Mouse (Mus musculus): ENCODE measurements around the gene Insl6. TPM values are rescaled to one million over a fixed set of nuclear protein-coding genes. Genes with fewer than 3 reads are reported as not detected.

Insl6 gene
- polyA plus RNA-seq, 1 experiment from 2014 or later, result 0.91 TPM

DNA sequence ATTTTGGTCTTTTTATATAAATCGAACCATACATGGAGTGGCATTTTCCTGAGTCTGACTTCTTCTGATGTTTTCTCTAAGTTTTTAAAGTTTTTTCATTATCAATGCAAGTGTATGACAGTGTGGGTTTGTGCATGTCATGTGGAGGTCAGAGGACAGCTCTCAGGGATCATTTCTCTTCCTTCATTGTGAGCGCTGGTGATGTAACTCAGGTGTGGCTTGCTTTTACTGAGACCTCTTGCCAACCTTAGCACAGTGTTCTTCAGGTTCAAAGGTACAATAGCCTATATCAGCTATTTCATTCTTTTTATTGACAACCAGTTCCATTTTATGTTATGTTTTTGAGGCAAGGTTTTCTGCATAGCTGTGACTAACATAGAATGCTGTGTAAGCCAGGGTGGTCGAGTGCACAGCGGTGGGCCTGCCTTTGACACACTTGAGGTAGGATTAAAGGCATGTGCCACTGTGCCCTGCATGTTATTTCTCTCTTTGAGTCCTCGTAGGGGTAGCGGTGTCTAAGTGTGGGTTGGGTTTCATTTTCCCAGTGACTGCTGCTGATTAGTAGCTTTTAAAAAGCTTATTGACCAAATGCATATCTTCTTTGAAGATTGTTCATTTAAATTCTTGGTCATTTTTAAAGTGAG is 46.1 kb downstream of the Insl6 start:
- Histone ChIP-seq H3K9ac (ENCODE audit: low read depth, low read length) (no peak overlapping the region), H3K4me3 (ENCODE audit: low read depth, low read length) (no peak overlapping the region), H3K4me2 (ENCODE audit: low read depth, low read length) (no peak overlapping the region), H3K4me1 (ENCODE audit: control insufficient read depth, low read depth, low read length) (no peaks in the 10 kb centered on the region), H3K36me3 (ENCODE audit: control insufficient read depth, insufficient read depth) (peaks cover 29% of the 10 kb centered on the region), H3K27me3 (ENCODE audit: control insufficient read depth, insufficient read depth, low read depth, low read length) (no peaks in the 10 kb centered on the region), H3K9me3 (replicated peaks; ENCODE audit: control insufficient read depth, low read length) (no peaks in the 10 kb centered on the region), H3K27ac (ENCODE audit: low read length) (no peak overlapping the region)
- WGBS (ENCODE audit: insufficient replicate concordance), result 84% methylated on average over 6 of the region's 6 CpGs
- no peak for ATAC-seq (ENCODE audit: low read depth)

DNA sequence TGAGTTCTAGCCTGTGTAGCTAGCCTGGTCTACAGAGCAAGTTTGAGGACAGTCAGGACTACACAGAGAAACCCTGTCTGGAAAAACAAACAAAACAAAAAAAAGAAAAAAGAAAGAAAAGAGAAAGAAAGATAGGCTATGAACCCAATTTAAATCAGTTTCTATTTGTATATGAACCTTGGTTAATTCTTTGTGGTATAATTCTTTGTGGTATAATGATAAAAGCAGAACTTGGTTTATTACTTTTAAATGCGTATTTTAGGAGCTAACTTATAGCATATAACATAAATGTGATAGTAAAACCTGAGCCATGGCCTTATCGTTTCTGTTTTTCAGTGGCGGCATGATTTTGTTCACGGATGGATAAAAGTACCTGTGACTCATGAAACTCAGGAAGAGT is 48.7 kb downstream of the Insl6 start:
- no peak overlapping the region for H3K4me2 ChIP-seq (ENCODE audit: low read depth, low read length)
- H3K27ac ChIP-seq (ENCODE audit: low read length), result no peak overlapping the region
- H3K4me1 ChIP-seq (ENCODE audit: control insufficient read depth, low read depth, low read length), result peaks cover 2% of the 10 kb centered on the region; the same call in 1 of the 2 replicates
- no peak overlapping the region for H3K4me3 ChIP-seq (ENCODE audit: low read depth, low read length)
- peaks cover 18% of the 10 kb centered on the region for H3K36me3 ChIP-seq (ENCODE audit: control insufficient read depth, insufficient read depth)
- H3K27me3 ChIP-seq (ENCODE audit: control insufficient read depth, insufficient read depth, low read depth, low read length), result no peaks in the 10 kb centered on the region
- ATAC-seq (ENCODE audit: low read depth), result no peak
- no peak overlapping the region for H3K9ac ChIP-seq (ENCODE audit: low read depth, low read length)
- H3K9me3 ChIP-seq (replicated peaks; ENCODE audit: control insufficient read depth, low read length), result no peaks in the 10 kb centered on the region
- 97% methylated on average over 4 of the region's 4 CpGs for WGBS (ENCODE audit: insufficient replicate concordance)

DNA sequence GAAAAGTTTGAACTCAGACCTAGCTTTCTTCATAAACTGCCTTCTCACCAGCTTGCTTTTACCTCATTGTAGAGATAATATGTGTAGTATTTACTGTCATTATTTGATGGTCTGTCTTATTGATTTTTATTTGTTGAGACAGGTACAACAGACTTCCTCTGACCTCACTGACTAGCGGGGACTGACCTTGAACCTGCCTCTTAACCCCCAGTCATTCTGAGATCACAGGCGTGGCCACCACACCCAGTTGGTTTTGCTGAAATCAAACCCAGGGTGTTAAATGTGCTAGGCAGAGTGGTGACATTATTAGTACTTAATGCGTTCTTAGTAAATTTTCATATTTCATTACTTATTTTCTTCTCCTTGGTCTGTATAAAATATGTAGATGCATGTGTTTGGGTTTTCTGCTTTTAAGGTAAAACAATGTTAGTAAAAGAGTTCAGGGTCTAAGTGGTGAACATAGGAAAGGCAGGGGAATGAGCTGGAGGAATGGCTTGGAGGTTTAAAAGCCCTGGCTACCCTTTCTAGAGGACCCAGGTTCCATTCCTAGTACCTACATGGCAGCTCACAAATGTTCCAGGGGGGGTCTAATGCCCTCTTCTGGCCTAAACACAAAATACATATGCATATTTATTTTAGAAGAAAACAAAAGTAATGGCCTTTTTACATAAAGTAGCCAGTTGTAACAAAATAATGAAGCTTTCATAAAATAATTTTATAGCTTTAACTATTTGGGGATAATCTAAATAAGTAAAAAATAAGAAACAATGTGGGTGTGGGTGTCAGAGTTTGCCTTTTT is 52.9 kb downstream of the Insl6 start:
- H3K9me3 ChIP-seq (replicated peaks; ENCODE audit: control insufficient read depth, low read length), result no peaks in the 10 kb centered on the region
- no peak for ATAC-seq (ENCODE audit: low read depth)
- H3K27ac ChIP-seq (ENCODE audit: low read length), result no peak overlapping the region
- WGBS (ENCODE audit: insufficient replicate concordance), result 76% methylated on average over 3 of the region's 3 CpGs
- no peak overlapping the region for H3K9ac ChIP-seq (ENCODE audit: low read depth, low read length)
- no peaks in the 10 kb centered on the region for H3K27me3 ChIP-seq (ENCODE audit: control insufficient read depth, insufficient read depth, low read depth, low read length)
- H3K4me3 ChIP-seq (ENCODE audit: low read depth, low read length), result no peak overlapping the region
- H3K4me1 ChIP-seq (ENCODE audit: control insufficient read depth, low read depth, low read length), result peaks cover 8% of the 10 kb centered on the region
- H3K4me2 ChIP-seq (ENCODE audit: low read depth, low read length), result no peak overlapping the region
- H3K36me3 ChIP-seq (ENCODE audit: control insufficient read depth, insufficient read depth), result peaks cover 15% of the 10 kb centered on the region

Other genes with a start within 250 kb of the Insl6 start
- gene Rcl1, start 224.0 kb downstream of the Insl6 start, polyA plus RNA-seq (2015; fragmentation: Nextera tagmentation; extraction: Ambion mirVana), result 69.9 and 73.3 TPM in 2 replicates
- gene Jak2, start 73.5 kb downstream of the Insl6 start, polyA plus RNA-seq (2015; fragmentation: Nextera tagmentation; extraction: Ambion mirVana), result 5.2 and 5.9 TPM in 2 replicates
- not detected in 2 replicates for gene Rln1, start 9.3 kb upstream of the Insl6 start, polyA plus RNA-seq (2015; fragmentation: Nextera tagmentation; extraction: Ambion mirVana)
- 33.9 and 34.2 TPM in 2 replicates for gene Plgrkt, start 42.0 kb upstream of the Insl6 start, polyA plus RNA-seq (2015; fragmentation: Nextera tagmentation; extraction: Ambion mirVana)
- 0.96 and 1.0 TPM in 2 replicates for gene Cd274, start 42.1 kb upstream of the Insl6 start, polyA plus RNA-seq (2015; fragmentation: Nextera tagmentation; extraction: Ambion mirVana)
- 0.05 and 0.08 TPM in 2 replicates for gene Pdcd1lg2, start 85.6 kb upstream of the Insl6 start, polyA plus RNA-seq (2015; fragmentation: Nextera tagmentation; extraction: Ambion mirVana)
- gene Ric1, start 196.9 kb upstream of the Insl6 start, polyA plus RNA-seq (2015; fragmentation: Nextera tagmentation; extraction: Ambion mirVana), result 3.2 and 3.6 TPM in 2 replicates